20 mouse cellular contexts compared by ENCODE assay signal in the genomic region with DNA sequence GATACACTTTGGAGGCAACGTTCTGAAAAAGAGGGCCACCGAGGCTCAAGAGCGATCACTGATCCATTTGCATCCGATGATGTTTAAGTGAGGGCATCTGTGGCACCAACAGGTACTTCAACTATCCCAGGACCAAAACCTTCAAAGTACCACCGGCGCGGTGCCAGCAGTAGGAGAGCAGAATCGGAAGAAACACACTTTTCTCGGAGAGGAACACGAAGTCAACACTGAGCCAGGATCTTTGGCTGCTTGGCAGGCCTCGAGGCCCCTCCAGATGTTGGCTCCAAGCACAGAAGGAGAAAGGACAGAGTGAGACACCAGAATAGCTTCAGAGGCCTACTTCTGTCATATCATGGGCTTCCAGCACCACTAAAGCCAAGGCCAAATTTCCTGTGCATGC. TPM values are rescaled to one million over a fixed set of nuclear protein-coding genes. Genes with fewer than 3 reads are reported as not detected.
DNase-seq lines count a peak whose midpoint lies in the region; ATAC-seq and TF ChIP-seq lines count a peak whose summit lies in the region.
"Had no signal": no experiment of that assay in that cellular context is flagged by ENCODE, and none has a peak within 500 bp of the region (broad histone marks: within the 10 kb centered on the region; RNA-seq: fewer than 3 reads in every experiment).

No protein-coding gene starts in this region.

- peaks cover 23% of the 10 kb centered on the region for H3K36me3 ChIP-seq in midbrain, embryonic 13.5 days
- peaks cover 19% of the 10 kb centered on the region for H3K36me3 ChIP-seq in midbrain, embryonic 14.5 days (ENCODE audit: control insufficient read depth, insufficient read depth, low read length)
- H3K36me3 ChIP-seq: embryonic facial prominence, embryonic 15.5 days; heart, embryonic 10.5 days; liver, embryonic 12.5 days had no signal

- H3K27me3 ChIP-seq in midbrain, embryonic 13.5 days: no peaks in the 10 kb centered on the region
- H3K27me3 ChIP-seq in midbrain, embryonic 14.5 days (ENCODE audit: control insufficient read depth, insufficient read depth, low read length): no peaks in the 10 kb centered on the region
- H3K27me3 ChIP-seq: CH12.LX; embryonic facial prominence, embryonic 15.5 days; forebrain, embryonic 13.5 days; liver, embryonic 12.5 days; neural tube, embryonic 12.5 days had no signal

- no peak overlapping the region for H3K27ac ChIP-seq in midbrain, embryonic 13.5 days
- no peak overlapping the region for H3K27ac ChIP-seq in midbrain, embryonic 14.5 days (replicated peaks; ENCODE audit: low read depth, low read length)
- no peak overlapping the region for H3K27ac ChIP-seq in cortical plate, adult 2 months (ENCODE audit: insufficient read depth, low read length)
- H3K27ac ChIP-seq: embryonic facial prominence, embryonic 15.5 days; forebrain, embryonic 13.5 days; heart, embryonic 10.5 days; liver, embryonic 12.5 days; neural tube, embryonic 12.5 days had no signal

- no peak for ATAC-seq in midbrain, embryonic 13.5 days
- no peak for ATAC-seq in midbrain, embryonic 14.5 days (ENCODE audit: low FRiP score, low TSS enrichment)
- ATAC-seq: forebrain, embryonic 13.5 days; inflammation-experienced regulatory T-cells, adult 6 months; liver, embryonic 12.5 days had no signal

- H3K9ac ChIP-seq in midbrain, embryonic 13.5 days (replicated peaks): no peak overlapping the region
- H3K9ac ChIP-seq in midbrain, embryonic 14.5 days (replicated peaks; ENCODE audit: low read length): no peak overlapping the region
- H3K9ac ChIP-seq: embryonic facial prominence, embryonic 15.5 days; forebrain, embryonic 13.5 days; liver, embryonic 12.5 days; lung, embryonic 14.5 days; neural tube, embryonic 12.5 days had no signal

- TF ChIP-seq CTCF in cortical plate, adult 2 months (IDR thresholded peaks at IDR 0.05; ENCODE audit: extremely low read depth, insufficient read depth, low read length): no peak

- peak; percentile 12 to 29 for DNase-seq in cerebellum, adult 18-20 months
- no peak for DNase-seq in cerebellum, adult 9-10 months
- no peak for DNase-seq in midbrain, embryonic 14.5 days
- DNase-seq in R1 (ENCODE audit: low read depth, low spot score): peak; percentile 4
- no peak for DNase-seq in c-Kit-positive CD71-positive TER-119-positive erythroid progenitor cells, embryonic 14.5 days (ENCODE audit: low spot score)
- no peak for DNase-seq in frontal cortex, postnatal 36 days (ENCODE audit: low spot score in 2 of 2)
- DNase-seq: adrenal gland, postnatal 10 days; gastrocnemius, postnatal 36 days; heart, postnatal 10 days; kidney, adult 9 months; lung, embryonic 14.5 days had no signal

- 0 out of 2 replicates have a peak overlapping the region, but pooled peaks have one; percentile 12 for H3K4me2 ChIP-seq in midbrain, embryonic 13.5 days (replicated peaks)
- no peak overlapping the region for H3K4me2 ChIP-seq in midbrain, embryonic 14.5 days (ENCODE audit: low read length)
- H3K4me2 ChIP-seq: embryonic facial prominence, embryonic 15.5 days; forebrain, embryonic 13.5 days; liver, embryonic 12.5 days; lung, embryonic 14.5 days had no signal

- 90% methylated on average over 11 of the region's 11 CpGs for WGBS in midbrain, embryonic 13.5 days
- WGBS in midbrain, embryonic 14.5 days: 88% methylated on average over 11 of the region's 11 CpGs

- H3K9me3 ChIP-seq in midbrain, embryonic 13.5 days: peaks cover 13% of the 10 kb centered on the region
- H3K9me3 ChIP-seq in midbrain, embryonic 14.5 days (ENCODE audit: control insufficient read depth, low read length): peaks cover 12% of the 10 kb centered on the region
- H3K9me3 ChIP-seq: embryonic facial prominence, embryonic 15.5 days had no signal

- H3K4me1 ChIP-seq in midbrain, embryonic 13.5 days (replicated peaks): peaks cover 30% of the 10 kb centered on the region
- H3K4me1 ChIP-seq in midbrain, embryonic 14.5 days (ENCODE audit: control insufficient read depth, insufficient read depth, low read length): 0 out of 2 replicates have a peak, but pooled peaks cover 7% of the 10 kb centered on the region
- peaks cover 3% of the 10 kb centered on the region for H3K4me1 ChIP-seq in cortical plate, adult 2 months (ENCODE audit: control insufficient read depth, insufficient read depth, low read length)
- H3K4me1 ChIP-seq: embryonic facial prominence, embryonic 15.5 days; heart, embryonic 10.5 days; liver, embryonic 12.5 days had no signal

- no peak for TF ChIP-seq POLR2A in cortical plate, adult 2 months (IDR thresholded peaks at IDR 0.05; ENCODE audit: extremely low read depth, insufficient read depth, low read length)

- H3K4me3 ChIP-seq in midbrain, embryonic 13.5 days (replicated peaks): no peak overlapping the region
- no peak overlapping the region for H3K4me3 ChIP-seq in midbrain, embryonic 14.5 days (replicated peaks; ENCODE audit: low read depth, low read length)
- H3K4me3 ChIP-seq in cortical plate, adult 2 months (ENCODE audit: insufficient read depth, low read length): peak overlapping the region; percentile 6; the same call in 1 of the 2 replicates
- H3K4me3 ChIP-seq: embryonic facial prominence, embryonic 15.5 days; forebrain, embryonic 13.5 days; liver, embryonic 12.5 days; neural tube, embryonic 12.5 days had no signal

RNA-seq across cellular contexts. Expression of a gene that starts 3.9 kb away (rescaled TPM):
- 109 and 122 TPM in 2 replicates for polyA plus RNA-seq in midbrain, embryonic 13.5 days (2015; fragmentation: Nextera tagmentation; extraction: Ambion mirVana)
- polyA plus RNA-seq in midbrain, embryonic 14.5 days (2014; fragmentation: Nextera tagmentation; extraction: Ambion mirVana): 171 and 172 TPM in 2 replicates
- polyA plus RNA-seq in cortical plate, adult 2 months (2012; rRNA removed): 244 and 266 TPM in 2 replicates

Comparison
In these comparisons a context has a peak if more than half of its experiments do, and no peak if none do; other contexts are left out.
1. DNase-seq: peak in cerebellum, adult 18-20 months (2 of 2) and R1 (single experiment); none in cerebellum, adult 9-10 months (single experiment), midbrain, embryonic 14.5 days (single experiment), c-Kit-positive CD71-positive TER-119-positive erythroid progenitor cells, embryonic 14.5 days (single experiment) and frontal cortex, postnatal 36 days (0 of 2).